Mouse (Mus musculus) cortical plate, adult 2 months (tissue): Measurements from ENCODE around the gene Rpl18. TPM values are rescaled to one million over a fixed set of nuclear protein-coding genes. Genes with fewer than 3 reads are reported as not detected.

Source experiments
- H3K27ac ChIP-seq: fragments of 200-500 bp; 2 replicates; pipeline ENCODE4 v1.5.1; 2012; ENCODE audit warnings: low read length, control low read depth, inconsistent platforms; ENCODE audit not compliant: insufficient read depth
- H3K4me1 ChIP-seq: fragments of 200-500 bp; 2 replicates; pipeline ENCODE4 v1.6.1; 2011; ENCODE audit warnings: low read length; ENCODE audit not compliant: control insufficient read depth, insufficient read depth
- H3K4me3 ChIP-seq: fragments of 200-500 bp; 2 replicates; pipeline ENCODE4 v1.5.1; 2011; ENCODE audit warnings: mild to moderate bottlenecking, low read length, control low read depth; ENCODE audit not compliant: insufficient read depth
- CTCF ChIP-seq: fragments of 200-500 bp; IDR thresholded peaks from 2 replicates; pipeline ENCODE4 v1.5.1; 2011; ENCODE audit warnings: mild to moderate bottlenecking, control low read depth, low read length; ENCODE audit not compliant: insufficient read depth; ENCODE audit errors: extremely low read depth
- POLR2A ChIP-seq: fragments of 200-500 bp; IDR thresholded peaks from 2 replicates; pipeline ENCODE4 v1.6.1; 2011; ENCODE audit warnings: mild to moderate bottlenecking, low read length, control low read depth; ENCODE audit not compliant: insufficient read depth; ENCODE audit errors: extremely low read depth
- polyA plus RNA-seq: library from polyadenylated mRNA; depleted of rRNA; stranded (reverse); fragments of >200 nt; gene quantifications from 2 replicates; pipeline ENCODE4 v1.2.3, GENCODE M21; 2012

Gene Rpl18
- polyA plus RNA-seq, 1 experiment, result 255 TPM

DNA sequence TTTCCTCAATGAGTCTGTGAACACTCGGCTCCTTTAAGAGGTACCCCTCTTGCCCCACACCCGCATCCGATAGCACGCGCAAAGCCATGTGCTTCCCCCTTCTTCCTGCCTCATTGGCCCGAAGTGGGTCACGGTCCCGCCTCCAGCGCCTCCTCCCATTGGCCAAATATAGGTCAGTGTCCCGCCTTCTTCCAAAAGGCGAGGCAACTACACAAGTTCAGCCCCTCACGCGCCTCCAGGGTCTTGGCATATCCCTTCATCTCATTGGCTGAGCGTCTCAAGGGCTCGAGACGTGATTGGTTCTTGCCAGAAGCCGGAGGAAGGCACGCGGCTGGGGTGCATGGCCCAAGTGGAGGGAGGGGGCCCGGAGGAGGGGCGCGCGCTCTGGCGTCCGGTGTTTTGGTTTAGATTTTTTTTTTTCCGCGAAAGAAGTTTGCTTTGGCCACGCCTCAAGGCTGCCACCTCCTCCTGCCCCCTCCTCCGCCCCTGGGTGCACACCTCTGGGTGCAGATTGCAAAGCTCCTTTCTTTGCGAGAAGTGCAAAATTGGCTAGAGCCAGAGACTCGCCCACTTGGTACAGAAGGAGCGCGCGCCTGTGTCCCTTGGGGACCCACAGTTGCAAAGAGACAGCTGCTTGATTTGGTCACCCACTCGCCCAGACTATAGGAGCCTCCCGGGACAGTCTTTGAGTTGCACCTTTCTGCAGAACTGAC, 10.4 kb upstream of the Rpl18 start, which contains the start of gene Dbp:
TSS of gene Dbp (plus strand) at position 359 of the 713 bp plus-strand sequence.
- TF ChIP-seq CTCF, result no peak
- TF ChIP-seq POLR2A, result peak; percentile 66
- H3K27ac ChIP-seq, result peak within 1 kb of the TSS; percentile 100
- H3K4me3 ChIP-seq, result peak within 1 kb of the TSS; percentile 97
- peaks cover 11% of the 10 kb centered on the region for H3K4me1 ChIP-seq

DNA sequence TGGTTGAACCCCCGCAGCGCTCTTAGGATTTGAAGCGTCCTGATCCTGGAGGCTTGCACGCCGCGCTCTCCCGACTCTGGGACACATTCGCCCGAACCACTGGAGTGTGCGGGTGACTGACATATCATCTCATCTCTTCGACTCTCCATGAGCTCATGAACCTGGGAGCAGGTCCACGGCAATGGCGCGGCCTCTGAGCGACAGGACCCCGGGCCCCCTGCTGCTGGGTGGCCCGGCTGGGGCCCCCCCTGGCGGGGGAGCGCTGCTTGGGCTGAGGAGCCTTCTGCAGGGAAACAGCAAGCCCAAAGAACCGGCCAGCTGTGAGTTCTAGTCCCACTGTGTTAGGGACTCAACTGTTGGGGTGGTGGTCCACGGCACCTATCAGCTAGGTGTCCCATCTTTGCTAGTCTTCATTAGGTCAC, 9.8 kb upstream of the Rpl18 start:
- Histone ChIP-seq H3K4me3 (peak overlapping the region; percentile 97), H3K4me1 (peaks cover 11% of the 10 kb centered on the region), H3K27ac (peak overlapping the region; percentile 100)
- no peak for TF ChIP-seq POLR2A
- TF ChIP-seq CTCF, result no peak

DNA sequence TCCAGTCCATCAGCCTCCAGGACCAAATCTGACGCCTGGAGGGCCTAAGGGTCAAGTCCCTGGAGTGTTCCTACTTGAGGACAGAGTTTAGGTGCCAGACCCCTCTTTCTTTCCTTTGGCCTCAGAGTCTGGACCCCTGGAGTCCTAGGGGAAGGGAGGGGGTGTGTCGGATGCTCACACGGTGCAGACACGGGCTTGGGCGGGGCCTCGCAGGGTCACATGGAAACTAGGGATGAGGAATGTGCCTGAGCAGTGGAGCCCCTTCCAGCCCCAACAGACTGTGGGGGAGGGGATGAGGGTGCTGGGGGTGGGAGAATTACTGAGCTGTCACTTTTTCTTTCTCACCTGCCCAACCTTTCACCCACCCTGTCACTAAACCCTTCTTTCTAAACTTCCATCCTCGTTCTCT, 9.4 kb upstream of the Rpl18 start:
- peak overlapping the region; percentile 100 for H3K27ac ChIP-seq
- peak overlapping the region; percentile 97 for H3K4me3 ChIP-seq
- TF ChIP-seq POLR2A, result peak; percentile 59; the same call in 1 of the 2 replicates
- TF ChIP-seq CTCF, result no peak
- H3K4me1 ChIP-seq, result peaks cover 11% of the 10 kb centered on the region

DNA sequence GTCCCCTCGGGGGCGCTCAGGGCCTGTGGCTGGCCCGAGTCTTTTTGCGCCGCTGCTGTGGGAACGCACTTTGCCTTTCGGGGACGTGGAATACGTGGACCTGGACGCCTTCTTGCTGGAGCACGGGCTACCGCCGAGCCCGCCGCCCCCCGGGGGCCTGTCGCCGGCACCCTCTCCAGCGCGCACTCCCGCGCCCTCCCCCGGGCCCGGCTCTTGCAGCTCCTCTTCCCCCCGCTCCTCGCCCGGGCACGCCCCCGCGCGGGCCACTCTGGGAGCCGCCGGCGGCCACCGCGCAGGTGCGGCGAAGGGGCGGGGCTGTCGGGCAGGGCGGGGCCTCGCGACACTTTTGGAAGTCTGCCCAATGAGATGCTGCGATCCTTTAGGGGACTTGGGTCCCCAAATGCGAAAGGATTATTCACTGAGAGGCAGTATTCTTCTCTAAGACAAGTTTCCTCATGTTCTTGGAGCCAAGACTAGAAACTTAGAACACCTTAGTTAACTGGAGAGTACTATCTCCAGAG, 8.5 kb upstream of the Rpl18 start:
- Histone ChIP-seq H3K4me1 (peaks cover 11% of the 10 kb centered on the region), H3K27ac (peak overlapping the region; percentile 100), H3K4me3 (peak overlapping the region; percentile 97)
- TF ChIP-seq POLR2A, result peak; percentile 46; the same call in 1 of the 2 replicates
- no peak for TF ChIP-seq CTCF

DNA sequence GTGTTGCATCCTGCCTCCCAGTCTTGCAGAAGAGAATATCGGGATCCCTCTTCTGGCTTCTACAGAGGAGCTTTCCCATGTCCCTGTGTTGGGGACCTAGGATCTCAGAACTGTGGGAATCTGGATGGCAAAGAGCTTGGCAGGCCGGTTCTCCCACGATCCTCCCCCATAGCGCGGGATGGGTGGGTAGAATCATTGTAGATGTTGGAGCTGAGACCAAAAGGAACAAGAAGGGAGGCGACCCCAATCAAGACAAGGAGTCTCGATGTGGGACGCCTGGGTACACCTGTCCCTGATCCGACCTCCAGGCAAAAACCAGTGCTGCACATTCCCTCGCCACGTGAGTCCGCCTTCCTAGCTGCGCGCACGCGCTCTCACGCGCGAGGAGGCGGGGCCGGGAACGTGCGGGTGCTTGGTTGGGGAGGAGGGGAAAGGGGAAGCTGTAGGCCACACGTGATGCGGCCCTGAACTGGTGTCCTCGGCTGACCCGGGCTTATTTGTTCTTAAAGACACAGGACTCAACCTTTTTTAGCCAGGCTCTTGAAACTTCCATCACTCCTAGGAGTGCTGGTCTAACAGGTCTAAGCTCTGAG, 7.8 kb upstream of the Rpl18 start:
- Histone ChIP-seq H3K4me3 (peak overlapping the region; percentile 97), H3K27ac (peak overlapping the region; percentile 95), H3K4me1 (peaks cover 11% of the 10 kb centered on the region)
- TF ChIP-seq CTCF (no peak), POLR2A (peak; percentile 69)

DNA sequence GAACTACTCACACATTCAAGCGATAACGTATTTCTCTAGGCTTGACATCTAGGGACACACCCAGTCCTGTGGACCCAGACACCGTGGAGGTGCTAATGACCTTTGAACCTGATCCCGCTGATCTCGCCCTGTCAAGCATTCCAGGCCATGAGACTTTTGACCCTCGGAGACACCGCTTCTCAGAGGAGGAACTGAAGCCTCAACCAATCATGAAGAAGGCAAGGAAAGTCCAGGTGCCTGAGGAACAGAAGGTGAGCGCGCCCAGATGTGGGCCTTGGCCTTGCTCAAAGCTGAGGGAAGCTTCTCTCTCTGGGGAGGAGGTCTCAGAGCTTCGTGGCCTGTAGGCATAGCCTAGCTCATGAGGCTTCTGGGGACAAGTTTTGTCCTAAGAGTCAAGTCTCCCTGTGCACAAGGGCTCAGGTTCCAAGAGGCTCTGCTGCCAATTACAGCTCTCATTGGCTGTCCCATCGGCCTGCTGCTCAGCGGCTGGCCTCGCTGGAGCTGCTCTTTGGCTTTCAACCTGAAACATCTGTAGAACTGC, 7.0 kb upstream of the Rpl18 start:
- peaks cover 11% of the 10 kb centered on the region for H3K4me1 ChIP-seq
- no peak for TF ChIP-seq CTCF
- TF ChIP-seq POLR2A, result peak; percentile 26; the same call in 1 of the 2 replicates
- peak overlapping the region; percentile 97; the same call in 1 of the 2 replicates for H3K4me3 ChIP-seq
- peak overlapping the region; percentile 82 for H3K27ac ChIP-seq

DNA sequence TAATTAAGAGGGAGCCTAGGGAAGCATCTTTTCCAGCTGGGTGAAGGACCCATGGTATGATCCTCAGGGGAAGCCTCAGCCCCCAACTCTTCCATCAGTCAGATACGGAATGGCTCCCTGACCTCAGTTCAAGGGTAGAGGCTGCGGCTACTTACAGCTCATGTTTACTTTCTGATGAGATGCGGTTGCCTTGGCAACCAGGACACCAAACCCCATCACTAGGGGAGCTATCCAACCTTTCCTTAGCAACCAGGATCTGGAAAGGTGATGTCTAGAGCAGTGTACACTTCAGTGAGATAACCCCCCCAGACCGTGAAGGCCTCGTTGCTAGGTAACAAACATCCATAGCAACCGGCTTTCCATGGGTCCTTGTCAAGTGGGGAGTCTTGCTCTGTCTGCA, 6.2 kb upstream of the Rpl18 start:
- TF ChIP-seq CTCF (no peak), POLR2A (0 out of 2 replicates have a peak, but pooled peaks have one; percentile 8)
- no peak overlapping the region for H3K4me3 ChIP-seq
- peaks cover 11% of the 10 kb centered on the region for H3K4me1 ChIP-seq
- H3K27ac ChIP-seq, result peak overlapping the region; percentile 82; the same call in 1 of the 2 replicates

DNA sequence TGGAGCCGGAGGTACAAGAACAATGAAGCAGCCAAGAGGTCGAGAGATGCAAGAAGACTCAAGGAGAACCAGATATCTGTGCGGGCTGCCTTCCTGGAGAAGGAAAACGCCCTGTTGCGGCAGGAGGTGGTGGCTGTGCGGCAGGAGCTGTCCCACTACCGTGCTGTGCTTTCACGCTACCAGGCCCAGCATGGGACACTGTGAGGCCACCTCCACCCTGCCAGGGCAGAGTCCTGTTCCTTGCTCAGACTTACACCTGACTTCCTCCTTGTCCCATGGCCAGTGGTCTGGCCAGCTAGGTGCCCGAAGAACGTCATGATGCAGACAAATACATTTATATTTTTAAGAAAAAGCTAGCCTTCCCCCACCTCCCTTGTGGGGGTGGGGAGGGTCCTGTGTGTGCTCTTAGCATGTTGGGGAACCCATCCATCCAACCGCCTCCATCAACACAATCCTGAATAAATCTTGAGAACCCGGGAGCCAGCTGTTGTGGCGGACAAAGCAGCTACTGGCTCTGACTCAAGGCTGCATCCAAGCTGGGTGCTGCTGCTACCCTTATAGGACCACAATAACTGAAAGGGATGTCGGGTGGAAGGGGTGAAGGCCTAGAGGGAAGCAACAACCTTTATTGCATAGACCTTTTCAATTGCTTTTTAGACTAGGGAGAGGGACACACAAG, 5.4 kb upstream of the Rpl18 start:
- Histone ChIP-seq H3K4me3 (no peak overlapping the region), H3K27ac (no peak overlapping the region), H3K4me1 (peaks cover 11% of the 10 kb centered on the region)
- TF ChIP-seq CTCF, result no peak
- peak; percentile 59 for TF ChIP-seq POLR2A
